9 mouse cellular contexts compared by ENCODE assay signal in the genomic region with DNA sequence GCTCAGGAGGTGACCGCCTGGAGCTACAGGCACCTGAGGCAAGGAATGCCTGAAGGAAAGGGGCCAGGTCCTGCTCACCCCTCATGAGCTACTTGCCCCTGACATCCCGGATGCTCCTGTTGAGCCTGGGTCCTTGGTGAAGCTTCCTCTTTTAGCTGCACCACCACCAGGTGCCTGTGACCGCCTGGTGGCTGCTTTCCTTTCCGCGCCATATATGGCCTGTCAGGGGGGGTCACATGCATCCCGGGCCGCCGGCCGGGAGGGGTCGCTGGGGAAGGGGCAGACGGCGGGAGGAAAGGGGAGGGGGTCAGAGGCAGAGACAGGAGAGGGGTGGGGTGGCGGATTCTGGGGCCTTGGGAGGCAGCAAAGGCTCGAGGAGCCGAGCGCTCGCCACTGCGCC. TPM values are rescaled to one million over a fixed set of nuclear protein-coding genes. Genes with fewer than 3 reads are reported as not detected.
A peak's percentile ranks its signal among the peaks of the same experiment; 100 is the strongest.
DNase-seq lines count a peak whose midpoint lies in the region; ATAC-seq lines count a peak whose summit lies in the region.
"Not testable (repeated sequence)": the region's sequence is repeated elsewhere in the genome, so short reads cannot be mapped to it uniquely, and the experiment has no call there.
"Had no signal": no experiment of that assay in that cellular context is flagged by ENCODE, and none has a peak within 500 bp of the region (broad histone marks: within the 10 kb centered on the region; RNA-seq: fewer than 3 reads in every experiment).

No protein-coding gene starts in this region.

- not testable (repeated sequence) for H3K27ac ChIP-seq in embryonic facial prominence, embryonic 14.5 days (replicated peaks; ENCODE audit: low read depth, low read length); heart, embryonic 10.5 days; intestine, embryonic 14.5 days (ENCODE audit: low read depth); lung, embryonic 15.5 days; neural tube, embryonic 14.5 days (ENCODE audit: low read depth, low read length)

- no CpG with 5 or more reads among the region's 18 CpGs for WGBS in embryonic facial prominence, embryonic 14.5 days
- 4% methylated on average over 16 of the region's 18 CpGs for WGBS in heart, embryonic 10.5 days
- 1% methylated on average over 16 of the region's 18 CpGs for WGBS in intestine, embryonic 14.5 days
- WGBS in lung, embryonic 15.5 days, result 4% methylated on average over 18 of the region's 18 CpGs
- 8% methylated on average over 11 of the region's 18 CpGs for WGBS in neural tube, embryonic 14.5 days

- H3K4me3 ChIP-seq in embryonic facial prominence, embryonic 14.5 days (ENCODE audit: low read depth, low read length), result peak overlapping the region; percentile 14; the same call in 1 of the 2 replicates
- peak overlapping the region; percentile 45 for H3K4me3 ChIP-seq in heart, embryonic 10.5 days
- peak overlapping the region; percentile 20; the same call in 1 of the 2 replicates for H3K4me3 ChIP-seq in intestine, embryonic 14.5 days (ENCODE audit: low read depth, low read length)
- 0 out of 2 replicates have a peak overlapping the region, but pooled peaks have one; percentile 21 for H3K4me3 ChIP-seq in lung, embryonic 15.5 days
- H3K4me3 ChIP-seq in neural tube, embryonic 14.5 days (ENCODE audit: low read depth, low read length), result peak overlapping the region; percentile 16; the same call in 1 of the 2 replicates

- H3K9me3 ChIP-seq in embryonic facial prominence, embryonic 14.5 days (ENCODE audit: control insufficient read depth, low read length); heart, embryonic 10.5 days; intestine, embryonic 14.5 days (ENCODE audit: control insufficient read depth, low read length); lung, embryonic 15.5 days; neural tube, embryonic 14.5 days (ENCODE audit: control insufficient read depth, low read length): not testable (repeated sequence)

- H3K36me3 ChIP-seq in embryonic facial prominence, embryonic 14.5 days (ENCODE audit: control insufficient read depth, insufficient read depth, low read length); heart, embryonic 10.5 days; intestine, embryonic 14.5 days (ENCODE audit: control insufficient read depth, insufficient read depth, low read length); lung, embryonic 15.5 days; neural tube, embryonic 14.5 days (ENCODE audit: control insufficient read depth, insufficient read depth, low read length): not testable (repeated sequence)

- peak overlapping the region; percentile 53 for H3K4me2 ChIP-seq in embryonic facial prominence, embryonic 14.5 days (ENCODE audit: low read depth, low read length)
- H3K4me2 ChIP-seq in intestine, embryonic 14.5 days (ENCODE audit: low read length), result peak overlapping the region; percentile 29; the same call in 1 of the 2 replicates
- H3K4me2 ChIP-seq in lung, embryonic 15.5 days, result peak overlapping the region; percentile 50
- H3K4me2 ChIP-seq in neural tube, embryonic 14.5 days (ENCODE audit: low read depth, low read length), result not testable (repeated sequence)

- not testable (repeated sequence) for H3K4me1 ChIP-seq in embryonic facial prominence, embryonic 14.5 days (ENCODE audit: control insufficient read depth, insufficient read depth, low read length); heart, embryonic 10.5 days; intestine, embryonic 14.5 days (replicated peaks; ENCODE audit: control insufficient read depth, insufficient read depth, low read length); lung, embryonic 15.5 days; neural tube, embryonic 14.5 days (ENCODE audit: control insufficient read depth, insufficient read depth, low read length)

- ATAC-seq in embryonic facial prominence, embryonic 14.5 days (ENCODE audit: low read depth); intestine, embryonic 14.5 days (replicated peaks; ENCODE audit: low FRiP score, low TSS enrichment, low read depth); lung, embryonic 15.5 days (ENCODE audit: borderline replicate concordance, extremely low read depth, low FRiP score, low TSS enrichment); neural tube, embryonic 14.5 days (ENCODE audit: low read depth): not testable (repeated sequence)

- H3K9ac ChIP-seq in embryonic facial prominence, embryonic 14.5 days (ENCODE audit: low read depth, low read length); intestine, embryonic 14.5 days (ENCODE audit: low read length); lung, embryonic 15.5 days; neural tube, embryonic 14.5 days (replicated peaks; ENCODE audit: low read depth, low read length): not testable (repeated sequence)

- H3K27me3 ChIP-seq in embryonic facial prominence, embryonic 14.5 days (replicated peaks; ENCODE audit: control insufficient read depth, insufficient read depth, low read length); heart, embryonic 10.5 days (ENCODE audit: insufficient read depth, poor library complexity, severe bottlenecking); intestine, embryonic 14.5 days (replicated peaks; ENCODE audit: control insufficient read depth, insufficient read depth, low read length); lung, embryonic 15.5 days; neural tube, embryonic 14.5 days (ENCODE audit: control insufficient read depth, insufficient read depth, low read length): not testable (repeated sequence)

- peak; percentile 2 to 16 for DNase-seq in adrenal gland, adult (ENCODE audit: inconsistent age in 2 of 2, low spot score in 1 of 2)
- DNase-seq in embryonic facial prominence, embryonic 14.5 days (ENCODE audit: low spot score); heart, embryonic 10.5 days (ENCODE audit: low spot score): not testable (repeated sequence)
- DNase-seq in intestine, embryonic 14.5 days (ENCODE audit: low spot score), result peak; percentile 45
- peak; percentile 7 to 31 for DNase-seq in layer of hippocampus, postnatal 10 days (ENCODE audit: low spot score in 2 of 2)
- DNase-seq in thymus, postnatal 14 days, result peak; percentile 8

RNA-seq across cellular contexts. Expression of gene Gm3239, which starts 14.7 kb away (rescaled TPM):
- polyA plus RNA-seq in embryonic facial prominence, embryonic 14.5 days (2014; fragmentation: Nextera tagmentation; extraction: Ambion mirVana), result not detected in 2 replicates
- 0.38 and 0.59 TPM in 2 replicates for polyA plus RNA-seq in heart, embryonic 10.5 days (2016; fragmentation: Nextera tagmentation; extraction: Ambion mirVana)
- polyA plus RNA-seq in intestine, embryonic 14.5 days (2014; fragmentation: Nextera tagmentation; extraction: Ambion mirVana), result 0.16 TPM in 1 of 2 replicates, not detected in the other
- total RNA-seq in layer of hippocampus, postnatal 10 days (2021), result under 1 TPM in 1 of 2 experiments, not detected in 1; 0.59 TPM
- not detected in 2 replicates for polyA plus RNA-seq in lung, embryonic 15.5 days (2015; fragmentation: Nextera tagmentation; extraction: Ambion mirVana)
- 0.89 and 2.1 TPM in 2 replicates for polyA plus RNA-seq in neural tube, embryonic 14.5 days (2014; fragmentation: Nextera tagmentation; extraction: Ambion mirVana)
- total RNA-seq: left cerebral cortex, adult 8-10 months had no signal

RNA-seq across cellular contexts. Expression of gene Gm8159, which starts 17.2 kb away (rescaled TPM):
- not detected in 2 replicates for polyA plus RNA-seq in embryonic facial prominence, embryonic 14.5 days (2014; fragmentation: Nextera tagmentation; extraction: Ambion mirVana)
- polyA plus RNA-seq in heart, embryonic 10.5 days (2016; fragmentation: Nextera tagmentation; extraction: Ambion mirVana), result 0.36 TPM in 1 of 2 replicates, not detected in the other
- not detected in 2 replicates for polyA plus RNA-seq in intestine, embryonic 14.5 days (2014; fragmentation: Nextera tagmentation; extraction: Ambion mirVana)
- total RNA-seq in layer of hippocampus, postnatal 10 days (2021), result under 1 TPM; 0.66 to 0.67 TPM
- polyA plus RNA-seq in lung, embryonic 15.5 days (2015; fragmentation: Nextera tagmentation; extraction: Ambion mirVana), result not detected in 2 replicates
- polyA plus RNA-seq in neural tube, embryonic 14.5 days (2014; fragmentation: Nextera tagmentation; extraction: Ambion mirVana), result not detected in 2 replicates

RNA-seq across cellular contexts. Expression of gene Gm7876, which starts 59.7 kb away (rescaled TPM):
- polyA plus RNA-seq in embryonic facial prominence, embryonic 14.5 days (2014; fragmentation: Nextera tagmentation; extraction: Ambion mirVana), result not detected in 2 replicates
- polyA plus RNA-seq in heart, embryonic 10.5 days (2016; fragmentation: Nextera tagmentation; extraction: Ambion mirVana), result not detected in 2 replicates
- polyA plus RNA-seq in intestine, embryonic 14.5 days (2014; fragmentation: Nextera tagmentation; extraction: Ambion mirVana), result not detected in 2 replicates
- under 1 TPM in 1 of 2 experiments, not detected in 1; 0.27 TPM for total RNA-seq in layer of hippocampus, postnatal 10 days (2021)
- polyA plus RNA-seq in lung, embryonic 15.5 days (2015; fragmentation: Nextera tagmentation; extraction: Ambion mirVana), result not detected in 2 replicates
- polyA plus RNA-seq in neural tube, embryonic 14.5 days (2014; fragmentation: Nextera tagmentation; extraction: Ambion mirVana), result not detected in 2 replicates
- total RNA-seq: left cerebral cortex, adult 8-10 months had no signal
